Mouse (Mus musculus) kidney, postnatal 10 days (tissue): Measurements from ENCODE around the gene Kcng3.

ENCODE experiments used
- DNase-seq: peaks from one replicate; pipeline ENCODE4 v3.0.0; 2021; ENCODE audit warnings: mixed read lengths

Kcng3 gene

DNA sequence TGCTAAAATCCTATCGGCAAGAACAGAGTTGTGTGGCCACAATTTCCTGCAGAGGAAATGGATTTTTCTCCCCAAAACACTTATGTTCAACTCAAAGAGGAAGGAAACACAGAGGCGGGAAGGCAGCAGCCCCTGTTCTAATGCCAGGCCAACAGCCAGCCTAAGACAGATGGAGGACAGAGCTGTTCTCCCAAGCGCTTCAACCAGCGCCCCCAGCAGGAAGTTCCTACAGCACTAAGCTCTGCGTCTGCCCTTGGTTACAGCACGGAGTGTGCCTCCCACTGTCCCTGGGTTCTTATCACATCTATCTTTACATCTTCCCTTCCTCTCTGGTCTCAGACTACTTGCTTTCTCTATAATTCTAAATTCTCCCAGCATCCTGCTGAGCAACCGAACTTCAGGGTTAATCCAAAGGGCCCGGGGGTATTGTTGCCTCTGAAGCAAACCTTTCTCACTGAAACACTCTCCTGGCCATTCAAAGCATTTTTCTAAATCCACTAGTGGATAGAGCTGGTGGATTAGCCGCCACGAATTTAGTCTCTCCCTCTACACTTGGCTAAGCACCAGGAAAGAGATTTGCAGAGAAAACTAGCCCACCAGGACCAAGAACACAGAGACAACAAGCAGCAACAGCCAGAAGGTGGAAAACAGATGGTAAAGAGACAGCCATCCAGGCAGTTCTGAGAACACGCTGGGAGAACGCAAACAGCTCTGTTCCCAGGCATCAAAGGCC is 83.0 kb downstream of the Kcng3 start:
- peak; percentile 55 for DNase-seq

DNA sequence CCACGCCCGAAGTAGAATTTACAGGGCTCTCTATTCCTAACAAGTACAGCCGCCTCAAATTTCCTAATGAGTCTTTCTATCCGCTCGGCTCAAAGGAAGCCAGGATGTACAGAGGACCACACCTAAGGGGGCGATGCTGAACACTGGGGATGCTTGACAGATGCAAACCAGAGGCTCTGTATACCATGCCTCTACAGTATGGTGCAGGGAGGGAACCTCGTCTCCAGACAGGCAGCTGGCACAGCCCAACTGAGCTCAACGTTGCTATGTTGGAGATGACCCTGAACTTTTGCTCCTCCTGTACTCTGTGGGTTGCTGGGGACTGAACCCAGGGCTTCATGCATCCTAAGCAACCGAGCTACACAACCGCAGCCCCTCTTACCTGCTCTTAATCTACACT is 84.5 kb downstream of the Kcng3 start:
- DNase-seq: no peak

DNA sequence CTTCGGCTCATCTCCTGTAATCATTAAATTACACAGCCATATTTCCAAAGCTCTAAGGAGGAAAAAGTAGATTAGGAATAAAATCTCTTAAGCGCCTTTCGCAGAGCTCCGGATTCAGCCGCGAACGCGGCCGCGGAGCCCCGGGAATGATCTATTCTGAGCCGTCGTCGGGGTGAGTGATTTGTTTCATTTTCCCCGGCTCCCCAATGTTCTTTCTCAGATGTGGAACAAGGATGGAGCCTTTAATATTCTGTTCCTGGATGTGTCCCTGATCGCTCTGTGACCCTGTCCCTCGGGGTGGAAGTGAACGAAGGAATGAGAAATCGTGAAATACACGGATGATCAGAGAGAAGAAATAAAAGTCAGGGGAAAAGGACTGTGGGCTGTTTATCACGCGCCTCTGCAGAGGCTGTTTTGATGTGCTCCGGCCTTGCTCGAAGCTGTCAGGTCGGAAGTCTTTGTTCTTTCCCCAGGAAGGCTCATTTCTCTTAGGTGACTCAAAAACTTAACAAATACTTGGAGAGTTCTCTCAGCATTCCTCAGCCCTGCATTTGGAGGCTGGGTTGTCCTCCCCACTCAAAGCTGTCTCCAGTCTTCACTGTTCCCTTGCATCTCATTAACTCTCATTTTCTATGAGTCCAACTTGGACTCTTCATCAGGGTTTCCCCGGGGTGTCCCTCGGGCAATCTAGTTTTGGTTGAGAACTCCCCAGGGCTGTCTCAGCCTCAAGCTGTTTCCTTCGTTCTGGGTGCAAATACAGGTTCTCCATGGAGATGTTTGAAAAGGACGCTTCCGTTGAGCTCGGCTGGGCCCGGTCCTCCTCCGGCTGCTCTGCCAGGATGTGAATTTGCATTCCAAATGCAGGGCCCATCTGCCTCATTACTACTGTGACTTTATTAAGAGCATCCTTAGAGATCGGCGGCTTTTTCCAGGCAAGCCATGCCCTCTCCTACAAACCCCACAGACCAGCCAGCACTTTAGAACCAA is 85.6 kb downstream of the Kcng3 start:
- DNase-seq: no peak

DNA sequence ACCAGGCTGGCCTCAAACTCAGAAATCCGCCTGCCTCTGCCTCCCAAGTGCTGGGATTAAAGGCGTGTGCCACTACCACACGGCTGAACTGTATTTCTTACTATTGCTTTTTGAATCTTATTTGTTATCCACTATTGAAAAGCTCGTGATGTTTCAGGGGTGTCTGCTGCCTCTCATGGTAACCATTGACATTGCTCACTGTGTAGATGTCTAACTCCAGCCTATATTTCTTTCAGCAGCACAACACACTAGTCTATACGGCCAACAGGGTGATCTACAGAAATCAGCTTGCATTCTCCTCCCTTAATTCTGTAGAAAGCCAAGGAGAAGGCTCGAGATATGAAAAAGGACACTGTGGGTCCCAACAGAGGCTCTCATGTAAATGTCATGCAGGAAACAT is 86.4 kb downstream of the Kcng3 start:
- DNase-seq: no peak

DNA sequence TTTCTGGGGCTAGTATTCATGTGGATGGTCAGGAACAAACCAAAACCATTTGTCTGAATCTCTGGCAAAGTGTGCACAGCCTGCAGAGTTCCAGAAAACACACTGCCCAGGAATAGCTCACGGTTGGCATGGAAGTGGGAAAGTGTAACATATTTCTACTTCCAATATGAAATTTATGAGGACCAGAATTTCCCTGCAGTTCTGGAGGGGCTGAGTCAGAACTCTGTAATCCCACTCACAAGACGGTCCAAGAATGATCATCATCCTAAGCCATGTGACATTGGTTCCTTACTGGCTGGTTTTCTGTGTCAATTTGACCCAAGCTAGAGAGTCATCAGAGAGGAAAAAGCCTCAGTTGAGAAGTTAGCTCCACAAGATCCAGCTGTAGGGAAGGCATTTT is 89.3 kb downstream of the Kcng3 start:
- DNase-seq: no peak

DNA sequence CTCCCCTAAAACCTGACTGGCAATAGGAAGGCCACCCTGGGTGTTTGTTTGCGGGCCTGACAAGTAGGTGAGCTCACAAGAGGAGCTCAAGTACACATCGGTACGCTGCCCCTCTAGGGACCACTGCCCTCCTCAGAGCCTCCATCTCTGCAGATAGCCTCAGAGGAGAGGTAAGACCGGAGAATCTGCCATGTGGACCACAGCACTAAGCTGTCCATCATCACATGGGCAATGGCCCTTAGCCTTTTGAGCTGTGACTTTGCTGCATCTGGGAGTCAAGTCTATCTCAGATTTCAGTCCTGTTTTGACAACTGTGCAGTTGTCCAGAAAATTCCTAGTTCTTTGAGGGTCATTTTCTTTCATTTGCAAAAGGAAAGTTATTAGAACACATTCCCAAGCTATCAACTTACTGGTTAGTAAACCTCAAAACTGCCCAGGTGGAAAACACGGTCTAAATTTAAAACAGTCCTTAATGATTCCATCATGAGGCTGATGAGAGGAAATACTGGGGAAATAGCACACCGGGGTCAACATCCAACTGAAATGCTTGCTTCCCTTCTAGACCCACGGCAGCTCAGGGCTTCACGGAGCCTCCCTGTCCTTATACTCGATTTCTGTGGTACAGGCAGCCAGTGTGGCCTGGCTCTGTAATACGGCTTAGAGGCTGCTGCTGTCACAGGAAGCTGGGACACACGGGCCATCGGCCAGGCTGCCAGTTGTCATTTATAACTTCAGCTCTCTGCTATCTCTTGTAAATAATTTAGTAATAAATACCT is 92.2 kb downstream of the Kcng3 start:
- DNase-seq: no peak

DNA sequence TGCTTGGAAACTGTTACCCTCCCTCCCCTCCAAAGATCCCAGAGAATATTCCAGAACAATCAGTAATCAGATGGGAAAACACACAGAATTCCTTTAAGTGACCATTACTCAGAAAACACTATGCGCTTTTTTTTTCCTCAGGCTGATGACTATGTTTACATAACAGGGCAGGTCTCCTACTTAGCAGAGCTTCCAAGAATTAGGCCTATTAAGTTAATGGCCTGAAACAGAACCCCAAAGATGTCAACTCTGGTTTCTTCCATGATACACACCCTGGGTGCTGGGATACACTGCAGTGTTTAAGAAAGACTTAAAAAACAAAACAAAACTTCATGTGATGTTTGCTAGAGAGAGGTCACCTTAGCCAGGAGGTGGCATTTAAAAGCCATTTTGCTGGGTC is 93.0 kb downstream of the Kcng3 start:
- no peak for DNase-seq

DNA sequence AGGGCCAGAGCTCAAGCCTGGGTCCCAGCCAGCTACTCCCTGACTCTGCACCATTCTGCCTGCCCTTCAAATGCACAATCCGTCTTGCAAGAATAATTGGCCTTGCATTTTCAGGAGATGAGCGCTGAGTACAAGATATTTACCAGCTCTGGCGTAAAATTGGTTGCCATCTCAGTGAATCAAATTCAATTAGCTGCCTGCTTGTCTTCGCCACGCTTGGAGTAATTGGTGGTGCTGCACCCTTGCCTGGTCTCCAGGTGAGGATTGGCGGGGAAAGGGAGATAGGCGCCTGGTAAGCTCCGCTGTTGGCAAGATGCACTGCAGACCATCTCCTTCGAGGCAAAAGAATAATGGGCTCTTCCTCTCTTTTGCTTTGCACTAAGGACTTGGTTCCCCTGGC is 93.6 kb downstream of the Kcng3 start:
- no peak for DNase-seq
